Mouse (Mus musculus) forebrain, postnatal 0 days (tissue): Measurements from ENCODE around the gene Actr1a. TPM values are rescaled to one million over a fixed set of nuclear protein-coding genes. Genes with fewer than 3 reads are reported as not detected.

ENCODE experiments used
- ATAC-seq: fragments of 200-750 bp; cut with Nextera tagmentation; 2 replicates; pipeline ENCODE4 v1.8.0; 2017; ENCODE audit warnings: mild to moderate bottlenecking, moderate library complexity
- DNase-seq: peaks from one replicate; pipeline ENCODE4 v3.0.0-alpha.2; 2015
- H3K27ac ChIP-seq: fragments of 300-500 bp; sonication (generic); 2 replicates; pipeline ENCODE4 v1.5.1; 2014; ENCODE audit warnings: low read depth, mild to moderate bottlenecking, antibody characterized with exemption, low read length, moderate library complexity, mixed read lengths
- H3K27me3 ChIP-seq: fragments of 300-500 bp; sonication (generic); 2 replicates; pipeline ENCODE4 v1.6.1; 2014; ENCODE audit warnings: mild to moderate bottlenecking, low read length, mixed read lengths; ENCODE audit not compliant: insufficient read depth
- H3K36me3 ChIP-seq: fragments of 300-500 bp; sonication (generic); 2 replicates; pipeline ENCODE4 v1.6.1; 2014; ENCODE audit warnings: mild to moderate bottlenecking, moderate library complexity; ENCODE audit not compliant: insufficient read depth
- H3K4me1 ChIP-seq: fragments of 300-500 bp; sonication (generic); 2 replicates; pipeline ENCODE4 v1.6.1; 2014; ENCODE audit warnings: antibody characterized with exemption; ENCODE audit not compliant: insufficient read depth
- H3K4me2 ChIP-seq: fragments of 300-500 bp; sonication (generic); 2 replicates; pipeline ENCODE4 v1.6.1; 2014; ENCODE audit warnings: low read depth, mild to moderate bottlenecking, moderate library complexity
- H3K4me3 ChIP-seq: fragments of 300-500 bp; sonication (generic); 2 replicates; pipeline ENCODE4 v1.5.1; 2014; ENCODE audit warnings: low read depth, low read length, mixed read lengths
- H3K9ac ChIP-seq: fragments of 300-500 bp; sonication (generic); 2 replicates; pipeline ENCODE4 v1.6.1; 2014; ENCODE audit warnings: mild to moderate bottlenecking
- H3K9me3 ChIP-seq: fragments of 300-500 bp; sonication (generic); 2 replicates; pipeline ENCODE4 v1.6.1; 2016; ENCODE audit warnings: low read length
- CTCF ChIP-seq: sonication (generic); IDR thresholded peaks from 2 replicates; pipeline ENCODE4 v1.5.1; 2016; ENCODE audit warnings: antibody characterized with exemption, control low read depth, low read depth
- WGBS: fragments of 180-500 bp; shearing (Covaris S2); extraction: QIAGEN DNeasy Blood & Tissue Kit; methylation state at CpG from one replicate; pipeline ENCODE4 v1.1.7; 2014; 5-methylcytosine and 5-hydroxymethylcytosine counted together
- polyA plus RNA-seq: library from polyadenylated mRNA; unstranded; fragments of >200 nt; fragmentation: Nextera tagmentation; extraction: Ambion mirVana; gene quantifications from 2 replicates; pipeline ENCODE4 v1.2.1, GENCODE M21; 2015
- total RNA-seq: library from RNA; depleted of rRNA; stranded (reverse); fragments of >200 nt; gene quantifications from 2 replicates; pipeline ENCODE4 v1.2.3, GENCODE M21; 2014

The Actr1a gene
- total and polyA plus RNA-seq, 2 experiments from 2014 or later = 367 to 372 TPM

- H3K4me2 ChIP-seq = no peak overlapping the region
- TF ChIP-seq CTCF = no peak
- no peak overlapping the region for H3K4me3 ChIP-seq
- H3K27me3 ChIP-seq = no peaks in the 10 kb centered on the region
- ATAC-seq = no peak
- no peak overlapping the region for H3K27ac ChIP-seq
- H3K9ac ChIP-seq = no peak overlapping the region
- no peaks in the 10 kb centered on the region for H3K36me3 ChIP-seq
- H3K4me1 ChIP-seq = no peaks in the 10 kb centered on the region
- H3K9me3 ChIP-seq = no peaks in the 10 kb centered on the region
- no peak for DNase-seq
These were observed 33.7 kb upstream of the Actr1a start for GRCm38 (mm10) chr19:46429250-46429649.

DNA sequence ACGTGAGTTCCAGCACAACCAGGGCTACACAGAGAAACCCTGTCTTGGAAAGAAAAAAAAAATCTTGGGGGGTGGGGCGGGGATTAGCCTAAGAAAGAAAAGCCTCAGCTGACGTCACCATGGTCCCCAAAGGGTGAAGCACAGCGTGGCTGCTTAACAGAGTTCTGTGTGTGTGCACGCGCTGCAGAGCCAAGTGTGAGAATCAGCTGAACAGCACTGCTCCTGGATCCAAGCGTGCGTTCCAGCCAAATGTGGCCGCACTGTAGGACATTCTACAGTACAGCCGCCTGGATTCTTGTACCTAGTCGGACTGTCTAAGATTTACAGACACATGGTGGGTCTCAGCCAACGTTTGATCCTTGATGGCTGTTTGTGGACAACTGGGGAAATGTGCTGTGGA, 30.9 kb upstream of the Actr1a start:
- Histone ChIP-seq H3K27me3 (no peaks in the 10 kb centered on the region), H3K9me3 (no peaks in the 10 kb centered on the region), H3K9ac (no peak overlapping the region), H3K27ac (no peak overlapping the region), H3K4me2 (no peak overlapping the region), H3K4me3 (no peak overlapping the region), H3K36me3 (no peaks in the 10 kb centered on the region), H3K4me1 (peaks cover 3% of the 10 kb centered on the region; the same call in 1 of the 2 replicates)
- TF ChIP-seq CTCF = no peak
- ATAC-seq = 0 out of 2 replicates have a peak, but pooled peaks have one; percentile 16
- peak; percentile 31 for DNase-seq
- 41% methylated on average over 12 of the region's 12 CpGs for WGBS

DNA sequence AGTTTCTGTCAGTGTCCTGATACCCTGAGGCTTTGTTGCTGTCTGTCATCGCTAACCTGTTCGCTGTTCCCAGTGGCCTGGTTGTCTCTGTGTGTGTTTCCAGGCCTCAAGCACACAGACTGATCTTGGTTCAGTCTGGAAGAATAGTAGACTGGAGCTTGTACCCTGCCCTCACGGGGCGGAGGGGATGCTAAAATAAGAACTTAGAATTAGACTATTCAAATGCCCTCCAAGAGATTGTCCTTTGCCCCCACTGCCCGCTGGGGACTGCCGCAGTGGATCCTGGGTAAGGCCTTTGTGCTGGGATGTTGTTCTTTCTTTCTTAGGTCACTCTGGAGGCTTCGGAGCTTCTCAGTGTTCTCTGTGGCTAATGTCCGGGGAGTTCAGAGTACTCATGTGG, 29.7 kb upstream of the Actr1a start:
- TF ChIP-seq CTCF = no peak

DNA sequence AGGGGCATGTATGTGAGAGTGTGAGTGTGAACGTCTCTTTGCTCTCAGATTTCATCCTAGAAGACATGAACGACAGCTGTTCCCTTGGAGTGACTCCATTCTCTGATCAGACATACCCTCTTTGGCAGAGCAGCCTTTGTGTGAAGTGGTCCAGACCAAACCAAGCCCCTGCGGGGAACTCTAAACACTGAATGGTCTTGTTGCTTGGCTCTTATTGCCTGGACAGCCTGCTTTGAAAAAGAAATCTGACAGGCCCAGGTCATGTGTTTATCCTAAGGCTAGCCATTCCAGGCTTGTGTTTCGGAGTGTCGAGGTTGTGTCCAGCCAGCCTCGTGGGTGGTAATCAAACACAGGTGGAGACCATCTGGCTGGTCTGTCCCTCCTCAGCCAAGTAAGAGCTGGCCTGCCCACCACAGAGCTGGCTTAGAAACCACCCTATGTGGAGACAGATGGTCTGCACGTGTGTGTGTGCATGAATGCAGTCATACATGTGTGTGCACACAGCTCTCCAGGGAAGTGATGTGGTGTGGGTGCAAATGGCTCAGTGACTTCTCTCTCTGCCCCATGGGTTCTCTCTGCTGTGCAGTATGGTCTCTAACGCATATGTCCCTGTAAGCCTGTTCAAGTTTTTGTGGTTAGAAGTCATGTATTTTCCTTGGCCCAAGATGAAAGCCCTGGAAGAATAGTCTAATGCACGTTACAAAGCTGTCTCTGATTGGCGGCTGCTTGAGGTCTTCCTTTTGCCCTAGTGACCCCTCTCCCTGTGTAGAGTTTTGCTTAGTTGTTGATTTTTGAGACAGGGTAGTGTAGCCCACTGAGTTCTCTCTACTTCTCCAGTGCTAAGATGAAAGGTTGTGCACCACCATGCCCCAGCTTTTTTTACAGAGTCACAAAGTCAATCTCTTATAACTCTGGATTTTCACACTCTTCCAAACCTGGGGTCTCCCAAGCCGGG, 27.1 kb upstream of the Actr1a start:
- H3K27ac ChIP-seq = peak overlapping the region; percentile 66
- H3K4me2 ChIP-seq = no peak overlapping the region
- ATAC-seq (peak; percentile 85), DNase-seq (peak; percentile 55)
- H3K9ac ChIP-seq = no peak overlapping the region
- 26% methylated on average over 11 of the region's 11 CpGs for WGBS
- H3K4me3 ChIP-seq = no peak overlapping the region
- peaks cover 3% of the 10 kb centered on the region; the same call in 1 of the 2 replicates for H3K4me1 ChIP-seq
- no peaks in the 10 kb centered on the region for H3K36me3 ChIP-seq
- no peak for TF ChIP-seq CTCF
- no peaks in the 10 kb centered on the region for H3K9me3 ChIP-seq
- H3K27me3 ChIP-seq = no peaks in the 10 kb centered on the region

More for the DNA sequence above, 29.7 kb upstream of the Actr1a start:
- Histone ChIP-seq H3K9ac (no peak overlapping the region), H3K27ac (no peak overlapping the region), H3K4me2 (no peak overlapping the region), H3K9me3 (no peaks in the 10 kb centered on the region), H3K4me1 (peaks cover 3% of the 10 kb centered on the region; the same call in 1 of the 2 replicates), H3K36me3 (no peaks in the 10 kb centered on the region), H3K27me3 (no peaks in the 10 kb centered on the region), H3K4me3 (no peak overlapping the region)
- 84% methylated on average over 8 of the region's 8 CpGs for WGBS
- ATAC-seq (no peak), DNase-seq (no peak)

DNA sequence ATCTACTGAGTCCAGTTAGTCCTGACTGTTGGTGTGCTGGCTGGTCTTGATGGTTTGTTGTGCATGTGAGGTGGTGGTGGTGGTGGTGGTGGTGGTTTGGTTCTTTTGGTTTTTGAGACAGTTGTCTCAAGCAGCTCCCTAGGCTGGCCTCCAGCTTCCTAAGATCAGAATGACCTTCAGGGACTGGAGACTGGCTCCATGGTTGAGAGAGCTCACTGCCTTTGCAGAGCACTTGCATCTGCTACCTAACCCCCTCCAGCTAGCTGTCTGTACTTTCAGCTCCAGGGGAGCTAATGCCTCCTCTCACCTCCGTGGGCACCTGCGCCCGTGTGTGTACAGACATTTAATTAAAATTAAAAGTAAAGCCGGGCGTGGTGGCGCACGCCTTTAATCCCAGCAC, 24.9 kb upstream of the Actr1a start:
- H3K27ac ChIP-seq = no peak overlapping the region
- H3K9me3 ChIP-seq = no peaks in the 10 kb centered on the region
- DNase-seq (no peak), ATAC-seq (no peak)
- peaks cover 3% of the 10 kb centered on the region; the same call in 1 of the 2 replicates for H3K4me1 ChIP-seq
- WGBS = 91% methylated on average over 7 of the region's 7 CpGs
- H3K4me3 ChIP-seq = no peak overlapping the region
- H3K36me3 ChIP-seq = no peaks in the 10 kb centered on the region
- no peak for TF ChIP-seq CTCF
- H3K9ac ChIP-seq = no peak overlapping the region
- no peak overlapping the region for H3K4me2 ChIP-seq
- H3K27me3 ChIP-seq = no peaks in the 10 kb centered on the region

- Histone ChIP-seq H3K27me3 (no peaks in the 10 kb centered on the region), H3K4me1 (peaks cover 3% of the 10 kb centered on the region; the same call in 1 of the 2 replicates), H3K9me3 (no peaks in the 10 kb centered on the region), H3K9ac (no peak overlapping the region), H3K4me3 (no peak overlapping the region), H3K27ac (no peak overlapping the region), H3K4me2 (no peak overlapping the region), H3K36me3 (no peaks in the 10 kb centered on the region)
- 75% methylated on average over 4 of the region's 4 CpGs for WGBS
- DNase-seq (no peak), ATAC-seq (no peak)
- TF ChIP-seq CTCF = no peak
These were observed 22.5 kb upstream of the Actr1a start for GRCm38 (mm10) chr19:46418051-46418450.

GRCm38 (mm10) chr19:46416276-46416675, 20.7 kb upstream of the Actr1a start:
- Histone ChIP-seq H3K9ac (no peak overlapping the region), H3K4me3 (no peak overlapping the region), H3K4me1 (no peaks in the 10 kb centered on the region; the same call in 1 of the 2 replicates), H3K27ac (no peak overlapping the region), H3K36me3 (no peaks in the 10 kb centered on the region), H3K4me2 (no peak overlapping the region), H3K27me3 (no peaks in the 10 kb centered on the region), H3K9me3 (no peaks in the 10 kb centered on the region)
- no peak for ATAC-seq
- no peak for TF ChIP-seq CTCF
- DNase-seq = no peak
- WGBS = 57% methylated on average over 9 of the region's 9 CpGs
